Mouse (Mus musculus): Measurements from ENCODE around the gene C1qtnf7. TPM values are rescaled to one million over a fixed set of nuclear protein-coding genes. Genes with fewer than 3 reads are reported as not detected.

The C1qtnf7 gene
- polyA plus RNA-seq, 1 experiment from 2014 or later = 4.8 TPM

GRCm38 (mm10) chr5:43663531-43663930, 148.2 kb downstream of the C1qtnf7 start:
- peak overlapping the region; percentile 19 for H3K4me2 ChIP-seq (ENCODE audit: low read depth, low read length)
- peak overlapping the region; percentile 12; the same call in 1 of the 2 replicates for H3K9ac ChIP-seq (ENCODE audit: low read depth, low read length)
- 0 out of 2 replicates have a peak, but pooled peaks cover 8% of the 10 kb centered on the region for H3K4me1 ChIP-seq (ENCODE audit: control insufficient read depth, insufficient read depth, low read length)
- H3K4me3 ChIP-seq (ENCODE audit: low read length) = peak overlapping the region; percentile 13; the same call in 1 of the 2 replicates
- H3K9me3 ChIP-seq (ENCODE audit: control insufficient read depth, low read length) = no peaks in the 10 kb centered on the region
- H3K27me3 ChIP-seq (replicated peaks; ENCODE audit: control insufficient read depth, insufficient read depth, low read length) = no peaks in the 10 kb centered on the region
- peak overlapping the region; percentile 7; the same call in 1 of the 2 replicates for H3K27ac ChIP-seq (ENCODE audit: low read length)
- ATAC-seq = no peak
- H3K36me3 ChIP-seq (ENCODE audit: control insufficient read depth, insufficient read depth, low read length) = no peaks in the 10 kb centered on the region
- 43% methylated on average over 6 of the region's 6 CpGs for WGBS

GRCm38 (mm10) chr5:43665144-43665543, 149.8 kb downstream of the C1qtnf7 start:
- Histone ChIP-seq H3K36me3 (ENCODE audit: control insufficient read depth, insufficient read depth, low read length) (no peaks in the 10 kb centered on the region), H3K27ac (ENCODE audit: low read length) (no peak overlapping the region), H3K27me3 (replicated peaks; ENCODE audit: control insufficient read depth, insufficient read depth, low read length) (no peaks in the 10 kb centered on the region), H3K4me1 (ENCODE audit: control insufficient read depth, insufficient read depth, low read length) (0 out of 2 replicates have a peak, but pooled peaks cover 8% of the 10 kb centered on the region), H3K9me3 (ENCODE audit: control insufficient read depth, low read length) (no peaks in the 10 kb centered on the region), H3K4me2 (ENCODE audit: low read depth, low read length) (no peak overlapping the region), H3K4me3 (ENCODE audit: low read length) (no peak overlapping the region), H3K9ac (ENCODE audit: low read depth, low read length) (no peak overlapping the region)
- WGBS = 33% methylated on average over 5 of the region's 5 CpGs
- no peak for ATAC-seq

Other genes with a start within 250 kb of the C1qtnf7 start
- gene Cc2d2a, start 146.8 kb downstream of the C1qtnf7 start, polyA plus RNA-seq (2015; fragmentation: Nextera tagmentation; extraction: Ambion mirVana) = 8.1 and 8.7 TPM in 2 replicates

Measured in intestine, embryonic 16.5 days (tissue).